ENCODE assay signal across 9 mouse cellular contexts in the genomic region with DNA sequence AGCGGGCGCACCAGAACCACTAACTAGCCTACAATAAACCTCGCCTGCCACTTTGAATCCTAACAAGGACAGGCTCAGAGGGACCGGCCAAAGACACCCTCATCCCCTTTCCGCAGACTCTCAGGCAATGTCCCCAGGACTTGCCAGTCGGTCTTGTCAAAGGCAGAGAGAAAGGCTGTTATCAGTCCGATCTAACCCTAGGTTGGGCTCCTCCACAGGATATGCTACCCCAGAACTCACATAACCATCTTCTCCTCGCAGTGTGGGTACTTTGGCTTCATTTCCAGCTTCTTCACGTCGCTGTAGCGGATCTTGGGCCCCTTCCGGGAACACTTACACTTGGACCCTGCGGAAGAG. TPM values are rescaled to one million over a fixed set of nuclear protein-coding genes. Genes with fewer than 3 reads are reported as not detected.
DNase-seq lines count a peak whose midpoint lies in the region; ATAC-seq and TF ChIP-seq lines count a peak whose summit lies in the region.
"Had no signal": no experiment of that assay in that cellular context is flagged by ENCODE, and none has a peak within 500 bp of the region (broad histone marks: within the 10 kb centered on the region; RNA-seq: fewer than 3 reads in every experiment).

No protein-coding gene starts in this region.

- H3K4me2 ChIP-seq in forebrain, embryonic 15.5 days (replicated peaks), result peak overlapping the region; percentile 74
- 0 out of 2 replicates have a peak overlapping the region, but pooled peaks have one; percentile 20 for H3K4me2 ChIP-seq in liver, embryonic 15.5 days

- peak overlapping the region; percentile 29; the same call in 1 of the 2 replicates for H3K9ac ChIP-seq in forebrain, embryonic 15.5 days (replicated peaks)
- H3K9ac ChIP-seq in liver, embryonic 15.5 days, result no peak overlapping the region

- H3K4me3 ChIP-seq in E14TG2a.4 (replicated peaks; ENCODE audit: low read length), result peak overlapping the region; percentile 83
- peak overlapping the region; percentile 42 for H3K4me3 ChIP-seq in forebrain, embryonic 15.5 days
- 0 out of 2 replicates have a peak overlapping the region, but pooled peaks have one; percentile 1 for H3K4me3 ChIP-seq in liver, embryonic 15.5 days (replicated peaks)

- DNase-seq in embryo, embryonic 10 days (ENCODE audit: low spot score), result peak; percentile 36
- no peak for DNase-seq in embryo, embryonic 11 days
- no peak for DNase-seq in cerebellum, postnatal 10 days
- no peak for DNase-seq in thymus, postnatal 10 days (ENCODE audit: low spot score in 2 of 2)

- peaks cover 29% of the 10 kb centered on the region for H3K4me1 ChIP-seq in E14TG2a.4 (replicated peaks; ENCODE audit: low read depth, low read length)
- H3K4me1 ChIP-seq in forebrain, embryonic 15.5 days, result peaks cover 21% of the 10 kb centered on the region
- no peaks in the 10 kb centered on the region for H3K4me1 ChIP-seq in liver, embryonic 15.5 days (replicated peaks)

- H3K36me3 ChIP-seq in E14TG2a.4 (ENCODE audit: insufficient read depth, low read length), result no peaks in the 10 kb centered on the region
- no peaks in the 10 kb centered on the region for H3K36me3 ChIP-seq in forebrain, embryonic 15.5 days
- H3K36me3 ChIP-seq in liver, embryonic 15.5 days (replicated peaks), result no peaks in the 10 kb centered on the region

- TF ChIP-seq CTCF in E14TG2a.4 (conservative IDR thresholded peaks at IDR 0.05; ENCODE audit: low read length), result no peak

- no peak for ATAC-seq in forebrain, embryonic 15.5 days (replicated peaks)
- ATAC-seq in liver, embryonic 15.5 days (ENCODE audit: insufficient read depth), result no peak
- ATAC-seq in granulocyte monocyte progenitor cell, adult 5-6 weeks (replicated peaks; ENCODE audit: poor library complexity, severe bottlenecking), result no peak

- H3K27ac ChIP-seq in forebrain, embryonic 15.5 days (replicated peaks), result no peak overlapping the region
- H3K27ac ChIP-seq in liver, embryonic 15.5 days (replicated peaks), result no peak overlapping the region

- peaks cover 92% of the 10 kb centered on the region for H3K27me3 ChIP-seq in E14TG2a.4 (ENCODE audit: insufficient read depth, low read length)
- H3K27me3 ChIP-seq in forebrain, embryonic 15.5 days, result peaks cover 48% of the 10 kb centered on the region
- peaks cover 78% of the 10 kb centered on the region for H3K27me3 ChIP-seq in liver, embryonic 15.5 days

- 5% methylated on average over 13 of the region's 13 CpGs for WGBS in forebrain, embryonic 15.5 days
- WGBS in liver, embryonic 15.5 days (ENCODE audit: insufficient replicate concordance), result 5% methylated on average over 13 of the region's 13 CpGs

- peaks cover 9% of the 10 kb centered on the region for H3K9me3 ChIP-seq in E14TG2a.4 (ENCODE audit: low read length)
- H3K9me3 ChIP-seq in forebrain, embryonic 15.5 days, result no peaks in the 10 kb centered on the region
- H3K9me3 ChIP-seq in liver, embryonic 15.5 days (replicated peaks), result no peaks in the 10 kb centered on the region

RNA-seq across cellular contexts. Expression of gene Cxcl14, which starts 0.8 kb away (rescaled TPM):
- 14.2 and 15.2 TPM in 2 replicates for polyA plus RNA-seq in forebrain, embryonic 15.5 days (2015; fragmentation: Nextera tagmentation; extraction: Ambion mirVana)
- 0.08 and 0.16 TPM in 2 replicates for polyA plus RNA-seq in liver, embryonic 15.5 days (2015; fragmentation: Nextera tagmentation; extraction: Ambion mirVana)
- total RNA-seq in granulocyte monocyte progenitor cell, adult 5-6 weeks (2014; fragmentation: Nextera tagmentation), result 0.85 TPM in 1 of 2 replicates, not detected in the other
- total RNA-seq in granulocyte monocyte progenitor cell, adult 5-6 weeks (2017), result not detected in 2 replicates
- total RNA-seq: neutrophil, adult 5-6 weeks had no signal

RNA-seq across cellular contexts. Expression of gene Neurog1, which starts 43.6 kb away (rescaled TPM):
- 3.1 and 6.7 TPM in 2 replicates for polyA plus RNA-seq in forebrain, embryonic 15.5 days (2015; fragmentation: Nextera tagmentation; extraction: Ambion mirVana)
- polyA plus RNA-seq in liver, embryonic 15.5 days (2015; fragmentation: Nextera tagmentation; extraction: Ambion mirVana), result not detected in 2 replicates
- total RNA-seq in granulocyte monocyte progenitor cell, adult 5-6 weeks (2014; fragmentation: Nextera tagmentation), result not detected in 2 replicates
- total RNA-seq in granulocyte monocyte progenitor cell, adult 5-6 weeks (2017), result not detected in 2 replicates
- total RNA-seq: neutrophil, adult 5-6 weeks had no signal

Comparison
In these comparisons a context has a peak if more than half of its experiments do, and no peak if none do; other contexts are left out.
1. H3K4me3 ChIP-seq: peak in every context shown above with its lines; median percentile 83 in E14TG2a.4; 42 in forebrain, embryonic 15.5 days; 1 in liver, embryonic 15.5 days.
2. RNA of gene Cxcl14, which starts 0.8 kb away (polyA plus RNA-seq): 14.2 to 15.2 TPM in forebrain, embryonic 15.5 days; 0.08 to 0.16 TPM in liver, embryonic 15.5 days; every median in the first group is over 10 times any median in the second.